Mouse (Mus musculus) spleen, adult 2 months (tissue): ENCODE measurements at regions not wholly inside any gene's neighbourhood (a gene's known extent, or its start where the extent isn't known, plus 50 kb on each side); places are given as distances from the start of the nearest gene placed in this dataset.

ENCODE experiments used
- DNase-seq, 2 experiments: peaks; one replicate each; pipeline versions ENCODE4 v3.0.0 to v3.0.0-alpha.2; 2012 to 2021; ENCODE audit warnings: low spot score in 2 of 2, low read depth in 1 of 2
- H3K27ac ChIP-seq: fragments of 200-500 bp; 2 replicates; pipeline ENCODE4 v1.5.1; 2012; ENCODE audit warnings: low read length, inconsistent platforms; ENCODE audit not compliant: insufficient read depth
- H3K27me3 ChIP-seq: fragments of 200-500 bp; 2 replicates; pipeline ENCODE4 v1.6.1; 2012; ENCODE audit warnings: mild to moderate bottlenecking, moderate library complexity, low read length, inconsistent platforms; ENCODE audit not compliant: control insufficient read depth, insufficient read depth
- H3K36me3 ChIP-seq: fragments of 200-500 bp; 2 replicates; pipeline ENCODE4 v1.6.1; 2012; ENCODE audit warnings: mild to moderate bottlenecking, low read length, inconsistent platforms; ENCODE audit not compliant: control insufficient read depth, insufficient read depth
- H3K4me1 ChIP-seq: fragments of 200-500 bp; 2 replicates; pipeline ENCODE4 v1.6.1; 2011; ENCODE audit warnings: inconsistent platforms; ENCODE audit not compliant: control insufficient read depth, insufficient read depth, insufficient read length
- H3K4me3 ChIP-seq: fragments of 200-500 bp; 2 replicates; pipeline ENCODE4 v1.5.1; 2011; ENCODE audit warnings: mild to moderate bottlenecking, inconsistent platforms; ENCODE audit not compliant: insufficient read depth, insufficient read length; ENCODE audit errors: extremely low read depth
- CTCF ChIP-seq: fragments of 200-500 bp; IDR thresholded peaks from 2 replicates; pipeline ENCODE4 v1.5.1; 2011; ENCODE audit warnings: mild to moderate bottlenecking, inconsistent platforms; ENCODE audit not compliant: insufficient read depth, insufficient read length, insufficient replicate concordance; ENCODE audit errors: extremely low read depth
- POLR2A ChIP-seq: fragments of 200-500 bp; IDR thresholded peaks from 2 replicates; pipeline ENCODE4 v1.6.1; 2011; ENCODE audit warnings: low read depth, low read length, inconsistent platforms
- WGBS: fragments of 180-500 bp; shearing (Covaris S2); methylation state at CpG from one replicate; pipeline ENCODE4 v1.1.7; 2018; 5-methylcytosine and 5-hydroxymethylcytosine counted together

DNA sequence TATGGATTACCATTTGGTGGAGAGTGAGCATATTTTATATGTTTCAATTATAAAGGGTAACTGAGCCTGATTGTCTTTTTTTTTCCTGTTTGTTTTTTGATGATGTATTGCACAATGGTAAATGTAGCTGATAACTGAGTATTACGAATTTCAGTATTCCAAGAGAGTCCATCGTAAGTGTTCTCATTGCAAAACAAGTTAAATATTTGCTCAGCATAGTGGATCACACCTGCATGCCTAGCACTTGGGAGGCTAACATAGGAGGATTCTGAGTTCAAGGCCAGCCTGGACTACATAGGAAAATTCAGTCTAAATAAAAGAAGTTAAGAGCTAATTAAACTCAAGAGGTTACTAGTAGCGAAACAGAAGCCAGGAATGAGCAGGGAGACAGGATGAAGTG, 223.8 kb upstream of the Fam98a start:
- 83% methylated on average over 3 of the region's 3 CpGs for WGBS
- no peaks in the 10 kb centered on the region for H3K4me1 ChIP-seq
- no peak overlapping the region for H3K4me3 ChIP-seq
- no peak overlapping the region for H3K27ac ChIP-seq
- TF ChIP-seq POLR2A = no peak
- no peak for TF ChIP-seq CTCF
- H3K36me3 ChIP-seq = no peaks in the 10 kb centered on the region
- DNase-seq = no peak
- no peaks in the 10 kb centered on the region for H3K27me3 ChIP-seq

DNA sequence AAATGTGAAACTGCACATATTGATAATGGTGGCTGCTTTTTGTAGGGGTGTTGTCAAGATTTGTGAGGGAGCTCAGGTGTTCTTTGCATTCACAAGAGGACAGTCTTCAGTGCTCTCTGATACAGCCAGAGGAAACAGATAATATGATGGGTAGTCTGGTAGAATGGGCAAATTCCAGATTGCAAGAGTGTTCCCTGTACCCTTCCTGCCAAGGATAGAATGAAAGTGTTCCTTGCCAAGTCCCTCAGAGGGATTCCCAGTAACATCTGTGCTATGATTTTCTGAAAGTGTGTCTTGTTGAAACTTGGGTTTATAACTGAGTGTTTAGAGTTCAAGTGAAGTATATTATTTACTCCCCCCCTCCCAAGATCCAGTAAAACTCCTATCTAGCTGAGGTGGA, 221.1 kb upstream of the Fam98a start:
- DNase-seq = no peak
- Histone ChIP-seq H3K4me1 (no peaks in the 10 kb centered on the region), H3K27ac (no peak overlapping the region), H3K36me3 (no peaks in the 10 kb centered on the region), H3K27me3 (no peaks in the 10 kb centered on the region), H3K4me3 (no peak overlapping the region)
- no peak for TF ChIP-seq CTCF
- no peak for TF ChIP-seq POLR2A

- 78% methylated on average over 6 of the region's 6 CpGs for WGBS
Measured at GRCm38 (mm10) chr17:75768654-75769053, 216.9 kb upstream of the Fam98a start.

DNA sequence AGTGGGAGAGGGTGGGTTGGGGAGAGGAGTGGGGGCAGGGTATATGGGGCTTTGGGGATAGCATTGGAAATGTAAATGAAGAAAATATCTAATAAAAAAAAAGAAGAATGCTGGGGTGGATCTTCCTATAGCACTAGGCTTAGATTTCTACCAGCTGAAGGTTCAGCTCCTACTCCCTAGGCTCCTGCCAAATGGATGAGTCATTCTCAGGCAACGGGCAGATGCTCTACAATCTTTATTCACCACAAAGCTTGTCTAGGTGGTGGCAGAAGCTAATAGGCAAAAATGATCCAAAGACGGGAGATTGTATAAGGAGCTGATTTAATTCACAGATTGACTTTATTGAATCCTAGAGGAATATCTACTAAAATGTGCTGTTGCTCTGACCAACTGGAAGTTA, 211.6 kb upstream of the Fam98a start:
- Histone ChIP-seq H3K36me3 (no peaks in the 10 kb centered on the region), H3K27ac (no peak overlapping the region), H3K4me1 (no peaks in the 10 kb centered on the region), H3K4me3 (no peak overlapping the region), H3K27me3 (no peaks in the 10 kb centered on the region)
- TF ChIP-seq CTCF (no peak), POLR2A (no peak)
- WGBS = 89% methylated on average over 2 of the region's 2 CpGs
- no peak for DNase-seq

More at GRCm38 (mm10) chr17:75768654-75769053, 216.9 kb upstream of the Fam98a start:
- Histone ChIP-seq H3K36me3 (no peaks in the 10 kb centered on the region), H3K27ac (no peak overlapping the region), H3K4me1 (no peaks in the 10 kb centered on the region), H3K4me3 (no peak overlapping the region), H3K27me3 (no peaks in the 10 kb centered on the region)
- DNase-seq = no peak
- TF ChIP-seq CTCF (no peak), POLR2A (no peak)

DNA sequence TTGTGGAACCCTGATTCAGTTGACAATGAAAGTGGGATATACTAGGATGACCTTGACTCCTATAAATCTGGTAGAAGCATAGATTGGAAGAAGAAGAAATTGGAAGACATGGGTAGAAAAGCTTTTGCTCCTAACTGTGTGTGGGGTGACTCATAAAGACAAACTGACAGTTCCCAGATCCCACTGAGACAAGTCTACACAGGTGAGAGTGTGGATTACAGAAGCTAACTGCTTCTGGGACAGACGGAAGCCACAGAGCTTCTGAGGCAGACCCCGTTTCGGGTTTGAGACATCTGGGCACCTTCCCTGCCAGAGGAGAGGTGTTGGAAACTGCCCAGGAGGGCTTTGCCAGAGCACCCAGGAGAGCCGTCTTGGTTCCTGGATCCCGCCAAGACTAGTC, 204.7 kb upstream of the Fam98a start:
- 90% methylated on average over 5 of the region's 5 CpGs for WGBS
- no peak for DNase-seq
- no peaks in the 10 kb centered on the region for H3K4me1 ChIP-seq

GRCm38 (mm10) chr17:75716458-75716857, 164.7 kb upstream of the Fam98a start:
- no peak overlapping the region for H3K4me3 ChIP-seq
- no peaks in the 10 kb centered on the region for H3K27me3 ChIP-seq
- H3K4me1 ChIP-seq = no peaks in the 10 kb centered on the region
- DNase-seq = no peak
- 91% methylated on average over 4 of the region's 4 CpGs for WGBS
- TF ChIP-seq POLR2A = no peak
- no peak for TF ChIP-seq CTCF
- H3K27ac ChIP-seq = no peak overlapping the region
- no peaks in the 10 kb centered on the region for H3K36me3 ChIP-seq

More for the DNA sequence above, 204.7 kb upstream of the Fam98a start:
- no peak overlapping the region for H3K27ac ChIP-seq
- H3K4me3 ChIP-seq = no peak overlapping the region
- H3K27me3 ChIP-seq = no peaks in the 10 kb centered on the region
- H3K36me3 ChIP-seq = no peaks in the 10 kb centered on the region
- TF ChIP-seq POLR2A (no peak), CTCF (no peak)

GRCm38 (mm10) chr17:75714578-75714977, 162.8 kb upstream of the Fam98a start:
- no peaks in the 10 kb centered on the region for H3K4me1 ChIP-seq
- no peak overlapping the region for H3K27ac ChIP-seq
- TF ChIP-seq CTCF (no peak), POLR2A (no peak)
- H3K36me3 ChIP-seq = no peaks in the 10 kb centered on the region
- no peak overlapping the region for H3K4me3 ChIP-seq
- H3K27me3 ChIP-seq = no peaks in the 10 kb centered on the region
- DNase-seq = no peak
